Mouse (Mus musculus): ENCODE data around the gene Dnaaf2.
A peak's percentile ranks its signal among the peaks of the same experiment; 100 is the strongest.
"Not testable (repeated sequence)": the region's sequence is repeated elsewhere in the genome, so short reads cannot be mapped to it uniquely, and the experiment has no call there.

Dnaaf2 gene

DNA sequence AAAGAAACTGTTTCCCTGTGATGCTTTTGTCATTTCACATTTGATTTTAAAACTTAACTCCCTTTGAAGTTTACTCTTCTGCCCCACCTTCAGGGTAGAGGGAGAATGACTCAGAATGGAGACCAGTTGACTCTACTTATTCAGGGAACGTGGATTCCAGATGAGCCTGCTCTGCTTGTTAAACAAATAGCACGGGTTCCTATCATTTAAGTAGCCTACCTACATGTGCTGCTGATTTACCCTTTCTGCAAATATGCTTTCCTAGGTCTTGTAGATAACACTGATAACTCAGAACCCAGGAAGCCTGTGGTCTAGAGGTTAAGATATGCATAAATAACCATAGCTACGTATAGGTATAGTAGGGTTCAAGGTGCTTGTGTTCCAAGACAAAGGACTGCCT is 33.3 kb downstream of the Dnaaf2 start:
- DNase-seq (ENCODE audit: low read depth, low spot score), result no peak

DNA sequence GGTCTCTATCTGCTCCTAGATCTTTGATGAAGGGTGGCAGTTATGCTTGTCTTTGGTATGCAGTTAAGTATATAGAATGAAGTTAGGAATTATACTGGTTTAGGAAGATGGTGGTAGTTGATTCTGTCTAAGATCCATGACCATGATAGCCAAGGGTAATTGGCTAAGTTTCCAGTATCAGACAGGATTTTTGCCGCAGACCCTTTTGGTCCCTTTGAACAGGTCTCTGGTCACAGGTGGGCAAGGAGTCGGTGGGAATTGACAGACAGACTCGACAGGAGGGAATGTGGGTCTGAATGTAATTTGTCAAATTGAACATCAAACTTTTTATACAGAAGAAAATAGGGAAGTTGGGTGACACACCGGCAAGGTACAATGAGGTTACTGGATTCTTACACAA is 34.6 kb downstream of the Dnaaf2 start:
- not testable (repeated sequence) for DNase-seq (ENCODE audit: low read depth, low spot score)

DNA sequence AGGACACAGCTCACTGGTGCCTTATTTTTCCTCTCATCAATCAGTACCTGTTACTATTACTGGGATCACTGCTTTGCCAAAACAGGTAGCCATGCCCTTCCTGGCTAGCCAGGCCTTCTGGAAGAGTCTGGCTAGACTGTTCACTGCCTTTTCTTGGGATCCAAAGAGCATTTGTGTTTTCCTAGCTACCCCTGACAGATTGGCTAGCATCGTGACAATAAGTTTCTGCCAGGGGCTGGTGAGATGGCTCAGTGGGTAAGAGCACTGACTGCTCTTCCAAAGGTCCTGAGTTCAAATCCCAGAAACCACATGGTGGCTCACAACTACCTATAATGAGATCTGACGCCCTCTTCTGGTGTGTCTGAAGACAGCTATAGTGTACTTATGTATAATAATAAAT is 37.6 kb downstream of the Dnaaf2 start:
- not testable (repeated sequence) for DNase-seq (ENCODE audit: low read depth, low spot score)

DNA sequence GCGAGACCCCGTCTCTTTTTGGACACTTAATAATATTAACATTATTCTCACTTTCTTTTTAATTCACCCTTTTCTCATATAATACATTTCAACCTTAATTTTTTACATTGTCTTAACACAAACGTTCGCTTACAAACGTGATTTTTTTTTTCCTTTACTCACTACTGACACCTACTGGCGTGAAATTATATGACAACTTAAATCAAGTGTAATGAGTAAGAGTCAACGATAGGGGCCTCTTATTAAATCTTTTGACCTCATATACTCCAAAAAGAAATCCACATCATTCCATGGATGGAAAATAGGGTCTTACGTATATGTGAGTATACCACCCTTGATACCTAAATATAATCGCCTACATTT is 38.7 kb downstream of the Dnaaf2 start:
- no peak for DNase-seq (ENCODE audit: low read depth, low spot score)

DNA sequence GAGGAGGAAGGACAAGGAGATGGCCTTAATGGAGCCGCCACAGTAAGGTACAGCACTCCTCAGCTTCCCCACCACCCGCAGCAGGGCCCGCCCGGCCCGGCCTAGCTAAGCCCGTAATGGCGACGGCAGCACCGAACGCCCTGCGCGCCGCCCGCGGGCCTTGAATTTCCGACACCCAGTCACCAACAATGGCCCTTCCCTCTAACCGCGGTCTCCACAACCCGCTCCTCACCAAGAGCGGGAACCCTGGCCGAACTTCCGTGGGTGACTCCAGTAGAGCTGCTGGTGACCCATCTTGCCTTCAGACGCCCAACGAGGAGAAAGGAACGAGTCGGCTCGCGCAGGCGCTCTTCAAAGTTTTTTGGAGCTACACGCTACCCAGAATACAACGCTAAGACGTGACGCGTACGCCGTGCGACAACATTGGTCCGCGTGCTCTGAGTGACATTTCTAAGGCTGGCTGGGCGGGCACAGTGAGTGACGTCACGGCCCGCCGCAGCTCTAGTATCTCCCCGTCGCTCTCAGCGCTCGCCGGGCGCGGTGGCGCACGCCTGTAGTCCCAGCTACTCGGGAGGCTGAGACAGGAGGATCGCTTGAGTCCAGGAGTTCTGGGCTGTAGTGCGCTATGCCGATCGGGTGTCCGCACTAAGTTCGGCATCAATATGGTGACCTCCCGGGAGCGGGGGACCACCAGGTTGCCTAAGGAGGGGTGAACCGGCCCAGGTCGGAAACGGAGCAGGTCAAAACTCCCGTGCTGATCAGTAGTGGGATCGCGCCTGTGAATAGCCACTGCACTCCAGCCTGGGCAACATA is 39.3 kb downstream of the Dnaaf2 start, which contains the start of gene Rps29:
Gene Rps29 (minus strand): TSS at position 422 of the 813 bp plus-strand sequence.
- DNase-seq (ENCODE audit: low read depth, low spot score), result peak; percentile 96

DNA sequence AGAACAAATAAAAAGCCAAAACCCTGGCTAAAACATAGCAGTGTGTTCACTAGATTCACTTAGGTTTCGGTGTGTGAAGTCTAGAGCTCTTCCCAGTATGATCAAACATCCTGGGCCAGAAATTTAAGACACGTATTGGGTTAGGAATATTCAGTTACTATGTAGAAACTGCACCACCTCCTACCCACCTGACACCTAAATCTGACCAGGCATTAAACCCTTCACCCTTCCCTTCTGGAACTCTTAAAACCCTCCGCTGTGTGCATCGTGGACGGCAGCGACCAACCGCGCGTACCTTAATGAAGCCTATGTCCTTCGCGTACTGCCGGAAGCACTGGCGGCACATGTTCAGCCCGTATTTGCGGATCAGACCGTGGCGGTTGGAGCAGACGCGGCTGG is 39.9 kb downstream of the Dnaaf2 start:
- no peak for DNase-seq (ENCODE audit: low read depth, low spot score)

DNA sequence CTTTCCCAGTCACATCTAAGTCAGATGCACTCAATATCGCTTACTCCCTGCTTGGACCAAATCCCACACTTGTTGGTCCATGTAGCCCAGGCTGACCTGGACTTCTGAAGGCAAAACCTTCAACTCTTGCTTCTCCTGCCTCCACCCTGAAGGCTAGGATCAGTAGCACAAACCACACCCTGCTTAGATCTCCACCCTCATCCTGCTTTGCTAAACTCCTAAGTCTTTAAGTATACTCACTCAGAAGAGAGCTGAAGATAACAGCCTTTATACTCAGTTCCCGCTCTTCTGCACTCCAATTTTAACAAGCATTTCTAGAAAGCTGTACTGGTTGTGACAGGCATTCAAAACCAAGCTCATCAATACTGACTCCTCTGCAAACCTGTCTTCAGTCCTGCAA is 41.1 kb downstream of the Dnaaf2 start:
- no peak for DNase-seq (ENCODE audit: low read depth, low spot score)

DNA sequence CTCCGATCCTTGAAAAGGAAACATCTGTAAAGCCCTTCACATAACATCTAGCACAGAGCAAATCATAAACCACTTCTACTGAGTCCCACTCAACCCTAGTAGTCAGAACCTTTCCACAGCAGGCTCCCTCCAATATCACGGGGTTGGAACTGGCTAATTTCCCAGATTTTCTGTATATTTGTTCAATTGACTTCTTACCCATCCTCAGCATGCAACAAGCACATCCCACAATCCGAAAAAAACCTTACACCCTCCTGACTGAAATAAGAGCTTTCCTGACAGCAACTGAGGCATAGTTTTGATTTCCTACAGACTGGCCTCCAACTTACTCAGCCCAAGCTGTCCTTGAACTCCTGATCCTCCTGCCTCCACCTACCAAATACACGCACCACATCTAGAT is 41.8 kb downstream of the Dnaaf2 start:
- no peak for DNase-seq (ENCODE audit: low read depth, low spot score)

DNA sequence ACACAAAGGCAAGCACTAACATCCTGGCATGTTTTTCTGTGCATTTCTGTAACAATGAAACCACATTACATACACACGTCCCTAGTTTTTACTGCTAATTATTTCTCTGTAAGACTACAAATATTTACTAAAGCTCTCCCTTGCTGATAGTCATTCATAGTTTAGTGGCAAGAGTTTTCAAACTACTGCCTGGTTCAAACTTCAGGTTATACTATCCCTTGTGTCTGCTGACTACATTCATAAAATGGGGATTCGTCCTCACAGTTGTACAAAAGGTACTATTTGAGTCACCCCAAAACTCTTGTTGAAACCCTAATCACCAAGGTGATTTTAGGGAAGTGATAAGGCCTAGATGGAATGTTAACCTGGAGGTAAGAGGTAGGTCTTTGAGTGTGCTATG is 42.3 kb downstream of the Dnaaf2 start:
- no peak for DNase-seq (ENCODE audit: low read depth, low spot score)

DNA sequence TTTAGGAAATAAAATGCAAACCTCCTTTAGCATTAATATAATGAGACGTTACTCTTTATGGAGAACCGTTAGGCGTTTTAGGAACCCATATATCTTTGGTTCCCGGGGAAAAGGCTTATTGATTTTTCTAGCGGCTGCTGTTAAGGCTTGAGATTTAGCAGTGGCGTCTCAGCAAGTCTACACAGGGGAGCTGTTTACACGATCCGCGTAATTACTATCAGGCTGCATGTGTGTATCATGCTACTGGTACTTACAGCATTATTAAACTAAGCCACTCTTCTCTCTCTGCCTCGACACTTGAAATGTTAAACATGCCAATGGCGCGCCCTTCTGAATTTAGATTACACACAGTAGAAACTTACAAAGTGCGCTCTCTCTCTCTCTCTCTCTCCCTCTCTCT is 48.2 kb downstream of the Dnaaf2 start:
- DNase-seq (ENCODE audit: low read depth, low spot score), result no peak

DNA sequence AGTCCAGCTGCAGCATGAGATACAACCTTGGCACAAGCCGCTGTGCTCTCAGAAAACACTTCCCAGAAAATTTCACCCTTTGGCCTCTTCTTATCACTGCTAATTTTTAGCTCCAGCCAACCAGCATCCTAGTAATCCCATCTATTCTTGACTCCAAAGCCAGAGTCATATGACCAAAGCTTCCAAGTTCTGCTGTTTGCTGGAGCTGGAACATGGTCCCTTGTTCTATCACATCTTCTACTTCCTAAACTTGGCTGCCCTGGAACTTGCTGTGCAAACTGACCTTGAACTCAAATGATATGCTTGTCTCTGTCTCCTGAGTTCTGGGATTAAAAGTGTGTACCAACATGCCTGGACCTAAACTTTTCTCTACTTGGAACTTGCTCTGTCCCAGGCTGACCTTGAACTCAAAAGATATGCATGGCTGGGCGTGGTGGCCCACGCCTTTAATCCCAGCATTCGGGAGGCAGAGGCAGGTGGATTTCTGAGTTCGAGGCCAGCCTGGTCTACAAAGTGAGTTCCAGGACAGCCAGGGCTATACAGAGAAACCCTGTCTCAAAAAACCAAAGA is 51.0 kb downstream of the Dnaaf2 start:
- DNase-seq (ENCODE audit: low read depth, low spot score), result no peak

DNA sequence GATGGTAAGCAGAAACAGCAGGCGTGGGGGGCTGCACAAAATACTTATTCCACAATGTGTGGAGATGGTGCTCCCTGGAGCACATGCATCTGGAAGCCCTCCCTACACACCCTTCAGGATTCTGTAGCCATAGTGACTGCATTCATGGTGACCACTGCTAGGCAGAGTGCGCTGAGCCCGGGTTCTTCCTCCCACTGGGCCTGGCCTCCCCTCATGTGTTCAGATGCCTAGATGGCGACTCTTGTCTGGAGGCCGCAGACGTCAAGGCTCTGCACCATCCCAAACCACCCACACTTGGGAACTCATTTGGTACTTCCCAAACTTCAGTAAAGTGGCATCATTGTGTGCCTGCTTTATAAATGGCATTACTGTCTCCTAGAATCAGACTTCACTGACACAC is 54.8 kb downstream of the Dnaaf2 start:
- no peak for DNase-seq (ENCODE audit: low read depth, low spot score)

DNA sequence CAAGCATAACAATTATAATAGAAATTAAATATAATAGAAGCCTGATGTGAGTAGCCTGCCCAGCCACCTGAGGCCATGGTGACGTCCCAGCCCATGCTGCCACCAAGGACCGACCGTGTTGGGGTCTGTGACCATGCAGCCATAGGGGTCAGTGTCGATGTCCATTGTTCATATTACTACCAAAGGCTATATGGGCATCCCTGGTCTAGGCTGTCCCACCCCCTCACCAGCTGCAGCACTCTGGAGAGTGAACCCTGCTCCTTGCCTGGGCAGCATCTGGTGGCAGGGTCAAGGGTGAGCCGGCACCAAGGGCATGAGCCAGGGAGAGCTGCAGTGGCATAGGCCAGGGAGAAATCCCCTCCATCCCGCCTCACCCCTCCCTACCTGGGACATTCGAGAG is 58.4 kb downstream of the Dnaaf2 start:
- DNase-seq (ENCODE audit: low read depth, low spot score), result no peak

DNA sequence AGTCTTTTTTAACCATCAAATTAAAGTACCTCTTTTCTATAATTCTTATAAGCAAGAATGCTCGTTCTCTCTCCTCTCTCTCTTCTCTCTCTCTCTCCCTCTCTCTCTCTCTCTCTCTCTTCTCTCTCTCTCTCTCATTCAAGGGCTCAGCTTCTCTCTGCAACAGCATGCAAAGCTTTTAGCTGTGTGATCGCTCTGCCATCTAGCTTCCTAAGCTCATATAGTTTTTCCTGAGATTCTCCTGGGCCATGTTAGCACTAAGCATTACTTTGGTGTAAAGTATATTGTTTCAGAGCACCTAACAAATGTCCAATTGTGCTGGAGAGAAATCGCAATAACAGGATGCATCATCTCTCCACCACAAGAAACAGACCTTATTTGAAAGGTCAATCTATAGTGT is 59.0 kb downstream of the Dnaaf2 start:
- no peak for DNase-seq (ENCODE audit: low read depth, low spot score)

Data from WW6 (cell line).